Mouse (Mus musculus): Measurements from ENCODE around the gene Sh3rf1.
"Not testable (repeated sequence)": the region's sequence is repeated elsewhere in the genome, so short reads cannot be mapped to it uniquely, and the experiment has no call there.

Sh3rf1 gene

DNA sequence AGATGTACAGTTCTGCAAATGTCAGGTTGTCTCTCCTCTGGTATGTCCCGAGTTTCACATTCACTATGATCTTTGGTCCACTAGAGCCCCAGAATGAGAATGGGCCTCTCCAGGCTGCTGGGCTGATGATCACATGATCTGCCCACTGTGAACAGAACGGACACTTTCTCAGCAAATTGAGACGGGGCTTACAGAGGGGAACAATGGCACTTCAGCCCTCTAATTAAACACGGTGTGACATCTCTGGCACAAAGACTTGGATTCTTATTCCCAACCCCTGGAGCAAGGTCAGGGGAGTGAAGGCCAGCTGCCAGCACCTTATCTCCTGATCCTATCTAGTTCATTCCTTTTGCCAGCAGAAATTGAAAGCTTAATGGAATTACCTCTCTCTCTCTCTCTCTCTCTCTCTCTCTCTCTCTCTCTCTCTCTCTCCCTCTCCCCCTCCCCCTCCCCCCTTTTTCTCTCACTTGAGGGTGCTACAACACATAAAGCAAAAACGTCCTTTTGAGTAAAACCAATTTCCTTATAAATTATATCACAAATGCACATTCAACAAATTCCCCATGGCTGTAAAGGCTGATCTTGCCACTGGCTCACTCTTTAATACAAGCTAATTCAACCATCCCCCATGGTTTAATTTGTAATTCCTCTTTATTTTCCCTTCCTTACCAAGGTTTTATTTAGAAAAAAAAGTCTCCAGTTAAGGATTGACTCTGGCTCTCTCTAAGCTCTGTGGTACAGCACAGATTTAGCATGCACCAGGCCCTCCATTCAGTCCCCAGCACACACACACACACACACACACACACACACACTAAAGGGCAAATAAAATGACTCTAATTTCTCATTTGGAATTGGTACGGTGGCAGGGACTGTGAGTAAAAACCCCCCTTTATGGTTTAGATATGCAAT lies 179.8 kb downstream of the Sh3rf1 start:
- DNase-seq (ENCODE audit: extremely low spot score, low read depth, low spot score), result no peak

DNA sequence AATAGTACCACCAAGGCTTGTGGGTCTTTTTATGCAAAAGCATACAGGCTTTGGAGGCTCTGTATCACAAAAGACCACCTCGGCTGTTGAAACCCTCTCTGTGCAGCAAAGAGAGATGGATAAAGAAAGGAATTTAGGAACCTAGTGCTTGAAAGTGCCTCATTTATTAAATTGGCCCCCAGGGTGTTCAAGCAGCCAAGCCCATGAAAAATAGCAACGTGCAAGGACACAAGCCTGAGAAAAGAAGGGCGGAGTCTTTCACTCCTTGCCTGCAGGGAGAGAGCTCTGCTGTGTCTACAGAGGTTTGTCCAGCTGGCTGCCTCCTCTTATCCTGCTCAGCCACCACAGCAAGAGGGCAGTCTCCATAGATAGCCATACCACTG lies 180.5 kb downstream of the Sh3rf1 start:
- DNase-seq (ENCODE audit: extremely low spot score, low read depth, low spot score), result no peak

DNA sequence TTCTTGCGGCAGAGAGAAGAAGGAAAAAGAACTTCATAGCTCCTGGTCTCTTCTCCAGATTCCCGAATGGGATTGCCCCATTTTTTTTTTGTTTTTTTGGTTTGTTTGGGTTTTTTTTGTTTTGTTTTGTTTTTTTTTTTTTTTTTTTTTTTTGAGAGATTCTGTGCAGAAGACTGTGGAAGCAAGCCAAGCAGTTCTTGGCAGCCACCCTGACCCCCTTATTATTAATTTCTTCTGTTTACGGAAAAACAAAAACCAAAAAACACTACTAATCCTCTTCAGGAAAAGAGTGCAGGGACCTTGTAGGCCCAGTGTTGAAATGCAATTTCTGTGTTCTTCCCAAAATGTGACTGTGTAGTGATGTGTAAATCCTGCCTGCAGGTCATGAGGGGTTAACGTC lies 185.4 kb downstream of the Sh3rf1 start:
- DNase-seq (ENCODE audit: extremely low spot score, low read depth, low spot score), result no peak

DNA sequence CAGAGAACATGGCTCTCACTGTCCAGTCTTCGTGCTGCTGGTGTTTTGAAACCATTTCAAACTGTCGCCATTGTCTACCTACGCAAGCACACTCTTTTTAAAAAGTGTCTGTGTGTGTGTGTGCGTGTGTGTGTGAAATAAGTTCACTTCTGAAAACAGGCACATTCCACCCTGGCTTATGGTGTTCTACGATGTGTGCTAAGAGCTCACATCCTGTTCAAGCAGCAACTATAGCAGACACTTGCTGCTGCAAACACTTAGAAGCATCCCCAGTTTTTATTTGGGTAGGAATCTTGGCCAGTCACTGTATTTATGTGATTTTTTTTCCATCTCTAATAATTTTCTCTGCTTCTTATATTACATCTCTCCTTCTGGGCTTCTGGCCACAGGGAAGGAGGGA lies 186.0 kb downstream of the Sh3rf1 start:
- DNase-seq (ENCODE audit: extremely low spot score, low read depth, low spot score), result not testable (repeated sequence)

DNA sequence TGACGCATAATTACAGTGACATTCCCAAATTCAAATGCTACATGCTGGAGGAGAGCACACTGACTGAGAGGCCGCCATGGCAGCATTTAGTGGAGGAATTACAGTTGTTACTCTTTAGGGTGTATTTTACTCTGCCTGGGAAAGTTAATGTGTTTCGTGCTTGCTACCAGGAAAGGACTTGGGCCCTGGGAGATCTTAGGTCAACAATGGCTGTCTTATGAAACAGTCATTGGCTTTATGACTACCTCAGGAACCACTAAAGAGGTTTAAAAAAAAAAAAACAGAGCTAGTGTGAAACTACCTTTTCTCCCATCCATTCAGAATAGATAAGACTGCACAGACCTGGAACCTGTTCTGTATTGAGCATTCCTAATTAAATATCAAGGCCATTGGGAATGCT lies 195.8 kb downstream of the Sh3rf1 start:
- no peak for DNase-seq (ENCODE audit: extremely low spot score, low read depth, low spot score)

DNA sequence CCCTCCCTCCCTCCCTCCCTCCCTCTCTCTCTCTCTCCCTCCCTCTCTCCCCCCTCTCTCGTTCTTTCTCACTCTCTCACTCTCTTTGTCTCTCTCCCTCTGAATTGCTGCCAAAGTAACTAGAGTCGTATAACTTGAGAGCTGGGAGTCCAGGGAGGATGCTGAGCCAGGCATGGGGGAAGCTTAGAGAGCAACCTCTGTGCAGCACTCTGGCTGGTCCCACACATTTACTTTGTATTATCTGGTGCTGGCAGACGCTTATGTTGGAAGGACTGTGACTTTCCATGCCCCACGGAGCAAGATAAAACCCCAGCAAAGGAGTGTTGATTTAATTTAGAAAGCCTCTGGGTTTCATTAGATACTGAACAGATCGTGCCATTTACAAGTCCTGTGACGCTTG lies 196.5 kb downstream of the Sh3rf1 start:
- no peak for DNase-seq (ENCODE audit: extremely low spot score, low read depth, low spot score)

DNA sequence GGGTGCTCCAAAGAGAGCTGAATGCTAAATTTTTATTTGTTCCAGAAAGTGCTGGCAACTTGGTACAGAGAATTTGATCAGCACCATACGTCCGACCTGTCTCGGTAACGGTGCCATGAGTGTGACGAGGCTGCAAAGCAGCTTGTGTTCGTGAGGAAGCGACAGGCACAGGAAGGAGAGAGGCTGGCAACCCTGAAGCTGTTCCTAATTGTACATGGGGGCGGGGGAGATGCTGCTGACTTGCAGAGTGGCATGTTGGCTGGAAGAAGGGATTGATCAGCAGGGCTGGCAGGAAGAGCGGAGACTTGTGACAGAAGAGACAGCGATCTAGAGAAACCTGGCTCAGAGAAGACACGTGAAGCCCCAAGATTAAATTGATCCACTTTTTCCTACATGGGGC lies 197.9 kb downstream of the Sh3rf1 start:
- DNase-seq (ENCODE audit: extremely low spot score, low read depth, low spot score), result no peak

DNA sequence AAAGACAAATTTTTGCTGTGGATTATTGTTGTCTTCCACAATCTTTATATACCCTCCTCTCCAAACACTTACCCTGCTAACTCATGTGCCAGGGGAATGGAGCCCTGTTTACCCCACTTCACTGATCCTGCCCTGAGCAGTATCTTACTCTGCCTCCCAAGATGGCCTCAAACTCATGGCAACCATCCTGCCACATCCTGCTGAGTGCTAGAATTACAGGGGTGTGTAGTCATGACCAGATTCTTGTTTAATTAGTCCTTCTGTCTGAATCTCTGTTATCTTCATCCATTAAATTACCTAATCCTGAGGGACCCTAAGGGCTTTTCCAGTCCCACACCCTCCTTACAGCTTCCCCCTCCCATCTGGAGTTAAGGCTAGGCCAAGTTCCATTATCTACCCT lies 201.5 kb downstream of the Sh3rf1 start:
- no peak for DNase-seq (ENCODE audit: extremely low spot score, low read depth, low spot score)

DNA sequence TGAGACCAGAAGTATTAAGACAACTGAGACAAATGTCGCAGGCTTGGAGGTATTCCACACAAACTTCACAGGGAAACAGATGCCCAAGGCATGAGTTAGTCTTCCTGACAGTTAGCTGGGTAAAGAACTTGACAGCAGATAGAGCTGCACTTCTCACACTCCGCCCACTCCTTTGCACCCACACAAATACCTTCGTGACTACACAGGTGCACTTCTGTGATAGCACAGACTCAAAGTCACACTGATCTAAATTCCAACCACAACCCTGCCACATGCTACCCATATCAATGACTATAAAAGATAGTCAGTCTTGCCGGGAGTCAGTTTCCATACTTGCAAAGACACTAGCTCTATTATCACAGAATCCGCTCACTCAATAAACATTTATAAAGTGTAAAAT lies 202.4 kb downstream of the Sh3rf1 start:
- no peak for DNase-seq (ENCODE audit: extremely low spot score, low read depth, low spot score)

DNA sequence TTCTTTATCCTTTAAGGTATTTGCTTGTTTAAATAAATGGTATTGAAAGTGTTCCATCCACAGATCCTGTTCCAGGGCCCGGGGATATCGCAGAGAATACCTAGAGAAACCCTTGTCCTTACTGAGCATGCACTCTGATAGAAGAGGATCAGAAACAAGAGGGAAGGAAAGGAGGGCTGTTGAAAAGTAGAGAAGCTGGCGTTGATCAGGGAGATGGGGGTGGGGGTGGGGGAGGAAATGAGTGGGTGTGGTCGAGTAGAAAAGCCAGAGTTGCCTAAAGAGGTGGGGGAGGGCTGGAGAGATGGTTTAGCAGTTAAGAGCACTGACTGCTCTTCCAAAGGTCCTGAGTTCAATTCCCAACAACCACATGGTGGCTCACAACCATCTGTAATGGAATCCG lies 203.0 kb downstream of the Sh3rf1 start:
- no peak for DNase-seq (ENCODE audit: extremely low spot score, low read depth, low spot score)

DNA sequence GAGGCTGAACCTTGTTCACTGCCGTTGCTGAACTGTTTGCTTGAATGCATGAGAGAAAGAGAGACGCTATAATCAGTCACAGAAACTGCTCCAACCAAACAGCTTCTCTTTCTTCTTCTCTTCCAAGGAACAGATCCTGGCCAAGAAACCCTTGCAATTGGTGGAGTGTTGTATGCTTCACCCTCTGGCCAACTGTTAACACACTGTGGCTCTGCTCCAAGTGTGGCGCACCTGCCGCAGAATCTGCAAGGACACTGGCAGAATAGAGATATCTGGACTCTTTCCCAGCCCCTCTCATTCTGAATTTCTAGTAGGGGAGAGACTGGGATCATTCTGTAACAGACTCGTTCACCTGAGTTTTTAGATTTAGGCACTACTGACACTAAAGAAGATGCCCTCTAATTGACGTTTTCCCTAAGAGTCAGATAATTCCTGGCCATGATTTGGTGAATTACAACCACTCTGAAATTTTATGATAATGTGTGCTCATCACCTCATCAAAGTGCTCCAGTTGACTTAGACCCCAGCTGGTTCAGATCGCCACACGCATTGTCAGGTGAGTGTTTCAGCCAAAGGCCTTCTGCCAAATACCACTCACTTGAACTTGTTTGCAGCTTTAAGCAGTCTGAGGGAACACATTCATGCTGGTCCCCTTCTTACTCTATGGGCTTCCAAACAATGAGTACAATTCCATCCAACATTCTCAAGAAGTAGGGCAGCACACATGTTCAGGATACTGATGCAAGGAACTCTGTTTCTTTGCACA lies 204.4 kb downstream of the Sh3rf1 start:
- DNase-seq (ENCODE audit: extremely low spot score, low read depth, low spot score), result no peak

DNA sequence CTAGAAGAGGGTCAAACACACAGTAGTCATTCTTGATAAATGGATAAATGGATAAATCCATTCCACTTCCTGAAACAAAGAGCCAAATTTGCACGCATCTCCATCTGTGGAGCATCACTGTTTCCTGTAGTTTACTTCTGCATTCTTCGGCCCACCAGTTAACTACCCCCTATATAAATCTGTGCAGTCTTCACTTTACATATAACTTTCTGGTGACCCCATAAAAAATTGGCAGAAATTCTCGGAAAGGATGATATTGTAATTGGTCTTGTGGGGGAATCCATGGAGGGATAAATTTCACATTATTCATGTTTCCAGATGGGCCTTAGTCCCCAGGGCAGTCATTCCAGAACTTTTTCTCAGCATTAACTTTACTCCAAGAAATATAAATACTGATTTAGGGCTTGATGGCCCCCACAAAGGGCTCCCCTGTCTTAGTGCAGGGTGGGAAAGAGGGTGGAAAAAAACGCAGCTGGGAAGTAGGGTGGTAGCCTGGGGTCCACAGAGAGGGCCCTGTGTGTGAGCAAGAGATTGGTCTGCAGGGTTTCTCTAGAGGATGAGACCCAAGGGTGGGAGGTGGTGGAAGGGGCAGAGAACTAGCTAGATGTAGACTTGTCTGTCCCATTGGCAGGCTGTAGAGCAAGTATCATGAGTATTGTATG lies 205.3 kb downstream of the Sh3rf1 start:
- DNase-seq (ENCODE audit: extremely low spot score, low read depth, low spot score), result no peak

DNA sequence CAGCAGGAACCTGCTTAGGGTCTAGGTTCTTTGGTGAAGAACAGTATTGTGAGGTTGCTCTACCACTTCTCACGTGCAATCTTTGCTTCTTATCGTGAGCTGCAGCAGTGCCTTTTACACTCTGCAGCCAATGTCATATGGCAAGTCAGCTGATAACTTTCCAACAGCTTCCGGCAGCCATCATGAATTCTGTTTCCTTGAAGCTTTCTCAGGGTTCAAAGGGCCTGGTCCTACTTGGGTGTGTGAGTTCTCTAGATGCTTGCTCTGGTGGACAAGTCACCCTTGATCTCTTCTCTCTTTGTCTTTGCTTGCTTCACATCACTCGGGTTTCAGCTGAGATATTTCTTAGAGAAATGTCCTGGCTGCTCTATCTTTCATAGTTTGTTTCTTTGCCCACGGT lies 211.8 kb downstream of the Sh3rf1 start:
- DNase-seq (ENCODE audit: extremely low spot score, low read depth, low spot score), result no peak

DNA sequence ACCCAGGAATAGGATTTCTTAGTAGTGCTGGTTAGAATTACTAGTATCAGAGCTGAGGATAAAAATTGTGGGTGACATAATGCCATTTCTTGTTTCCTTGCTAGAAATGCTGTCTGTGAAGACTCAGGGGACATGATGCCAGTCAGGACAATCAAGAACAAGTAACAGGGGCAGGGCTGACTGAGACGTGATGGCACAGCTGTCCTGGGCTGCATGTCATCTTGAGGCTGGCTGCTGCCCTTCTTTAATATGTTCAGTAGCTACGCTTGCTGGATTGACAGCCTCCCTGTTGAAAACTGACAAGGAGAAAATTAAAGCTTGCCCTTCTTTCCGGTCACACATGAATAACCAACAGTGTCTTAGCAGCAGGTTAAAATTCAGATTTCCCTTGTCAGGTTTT lies 212.5 kb downstream of the Sh3rf1 start:
- DNase-seq (ENCODE audit: extremely low spot score, low read depth, low spot score), result no peak

DNA sequence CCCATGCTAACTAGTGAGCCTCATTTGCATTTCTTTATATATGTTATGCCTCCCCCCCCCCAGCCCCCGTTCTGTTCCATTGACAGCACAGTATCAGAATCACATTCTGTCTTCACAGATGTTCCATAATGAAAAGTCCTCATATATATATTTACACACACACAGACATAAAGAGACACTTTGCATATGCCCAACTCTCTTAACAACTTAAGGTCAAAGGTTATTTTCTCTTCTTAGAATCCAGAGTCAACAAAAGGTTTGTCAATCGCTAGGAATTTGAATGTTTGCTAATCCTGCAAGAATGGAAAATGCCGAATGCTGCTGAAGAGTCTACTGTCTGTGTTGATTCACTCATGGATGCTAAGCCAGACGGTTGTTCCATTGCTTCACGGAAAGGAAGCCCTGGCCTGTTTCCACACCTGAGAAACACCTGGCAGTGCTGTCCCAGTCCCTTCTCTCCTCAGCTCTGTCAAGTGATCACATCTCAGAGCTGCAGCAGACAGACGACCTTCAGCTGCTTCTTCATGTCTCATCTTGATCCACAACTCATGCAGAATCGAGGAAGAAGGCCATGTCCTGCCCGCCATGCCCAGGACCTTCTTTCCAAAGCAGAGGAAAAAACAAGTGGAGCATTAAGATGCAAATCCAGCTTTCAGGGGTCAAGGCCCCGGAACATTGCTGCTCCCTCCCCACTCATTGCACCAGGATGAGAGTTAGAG lies 213.1 kb downstream of the Sh3rf1 start:
- no peak for DNase-seq (ENCODE audit: extremely low spot score, low read depth, low spot score)

DNA sequence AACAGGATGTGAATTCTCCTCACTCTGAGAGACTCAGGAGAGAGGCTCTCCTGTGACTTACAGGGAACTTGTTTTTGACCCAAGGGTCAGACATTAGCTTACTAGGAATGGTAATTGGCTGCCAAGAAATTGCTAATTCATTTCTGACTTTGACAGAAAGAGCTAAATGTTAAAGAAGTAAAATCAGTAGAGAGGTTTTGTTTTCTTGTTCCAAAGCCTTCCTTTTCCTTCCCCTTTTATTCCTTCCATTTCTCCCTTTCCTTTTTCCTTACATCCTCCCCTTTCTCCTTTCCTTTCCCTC lies 213.6 kb downstream of the Sh3rf1 start:
- no peak for DNase-seq (ENCODE audit: extremely low spot score, low read depth, low spot score)

DNA sequence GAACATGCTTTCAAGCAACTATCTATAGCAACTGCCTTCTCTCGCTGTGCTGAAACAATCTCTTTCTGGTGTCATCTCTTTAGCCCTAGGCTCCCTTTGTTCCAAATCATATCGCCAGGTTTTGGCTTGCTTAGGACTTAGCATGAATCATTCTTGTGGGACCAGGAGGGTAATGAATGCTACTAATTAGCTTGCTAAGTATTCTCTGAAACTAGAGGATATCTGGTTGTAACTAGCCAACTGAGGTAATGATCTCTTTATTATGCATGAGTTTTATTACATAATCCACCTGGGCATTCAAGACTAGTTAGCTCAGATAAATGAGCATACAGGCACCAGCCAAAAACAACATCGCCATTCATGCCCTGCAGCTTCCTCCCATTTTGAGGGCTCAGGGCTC lies 219.3 kb downstream of the Sh3rf1 start:
- DNase-seq (ENCODE audit: extremely low spot score, low read depth, low spot score), result no peak

DNA sequence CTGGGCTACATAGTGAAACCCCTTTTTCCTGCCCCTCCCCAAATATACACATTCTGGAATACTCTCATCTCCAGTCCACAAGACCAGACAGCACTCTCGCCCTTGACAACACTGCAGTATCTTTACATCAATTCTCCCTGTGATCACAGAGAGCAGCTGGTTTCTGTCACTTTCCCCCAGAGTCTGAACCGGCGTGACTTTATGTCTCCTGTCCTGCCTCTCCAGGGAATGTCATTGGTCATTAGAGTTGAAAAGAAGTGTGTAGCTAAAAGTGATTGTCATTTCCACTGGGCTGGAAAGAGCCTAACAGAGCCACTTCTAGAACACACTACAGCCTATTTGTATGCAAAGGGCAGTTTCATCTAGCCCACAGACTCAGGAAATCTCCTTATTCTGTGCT lies 220.7 kb downstream of the Sh3rf1 start:
- DNase-seq (ENCODE audit: extremely low spot score, low read depth, low spot score), result no peak

Measured in hindlimb bud, embryonic 11.5 days (tissue).